Mouse (Mus musculus): ENCODE data around the gene Trim7. TPM values are rescaled to one million over a fixed set of nuclear protein-coding genes. Genes with fewer than 3 reads are reported as not detected.

Trim7 gene
- total RNA-seq, 2 experiments from 2014 or later, result 1.4 to 1.8 TPM

DNA sequence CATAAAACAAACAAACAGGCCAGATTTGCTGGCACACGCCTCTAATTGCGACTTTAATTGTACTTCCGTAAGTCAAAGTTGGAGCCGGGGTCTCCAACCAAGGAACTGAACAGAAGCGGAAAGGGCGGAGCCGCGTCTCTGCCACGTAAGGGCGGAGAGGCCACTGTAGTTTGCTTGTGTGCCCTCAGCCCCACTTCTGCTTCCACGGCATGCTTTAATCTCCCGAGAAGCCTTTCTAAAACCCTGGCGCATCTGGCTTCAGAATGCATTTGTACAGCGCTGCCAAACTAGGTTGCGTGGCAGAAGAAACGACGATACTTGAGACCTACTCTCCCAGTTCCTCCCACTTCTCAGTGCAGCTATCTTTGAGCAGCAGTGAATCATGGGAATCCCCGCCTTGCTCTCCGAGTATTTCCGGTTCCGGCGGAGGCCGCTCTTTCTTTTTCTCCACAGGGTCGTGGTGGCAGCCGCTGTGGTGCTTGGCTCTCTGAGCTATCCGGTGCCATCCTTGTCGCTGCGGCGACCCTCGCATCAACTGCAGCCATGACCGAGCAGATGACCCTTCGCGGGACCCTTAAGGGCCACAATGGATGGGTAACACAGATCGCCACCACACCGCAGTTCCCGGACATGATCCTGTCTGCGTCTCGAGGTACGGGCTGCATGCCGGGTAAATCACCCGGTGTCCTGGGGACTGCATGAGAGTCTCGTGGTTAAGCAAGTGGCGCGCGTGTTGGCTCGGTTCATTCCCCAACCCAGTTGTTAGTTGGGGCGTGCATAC, 25.8 kb upstream of the Trim7 start, which contains the start of gene Rack1:
Gene Rack1, plus strand, starts transcription at position 412 of the 781 bp plus-strand sequence.
- intact Hi-C loops (cut with DNase I), result no loop called here
- DNase-seq (ENCODE audit: low spot score in 2 of 2), result peak; percentile 88 to 89

DNA sequence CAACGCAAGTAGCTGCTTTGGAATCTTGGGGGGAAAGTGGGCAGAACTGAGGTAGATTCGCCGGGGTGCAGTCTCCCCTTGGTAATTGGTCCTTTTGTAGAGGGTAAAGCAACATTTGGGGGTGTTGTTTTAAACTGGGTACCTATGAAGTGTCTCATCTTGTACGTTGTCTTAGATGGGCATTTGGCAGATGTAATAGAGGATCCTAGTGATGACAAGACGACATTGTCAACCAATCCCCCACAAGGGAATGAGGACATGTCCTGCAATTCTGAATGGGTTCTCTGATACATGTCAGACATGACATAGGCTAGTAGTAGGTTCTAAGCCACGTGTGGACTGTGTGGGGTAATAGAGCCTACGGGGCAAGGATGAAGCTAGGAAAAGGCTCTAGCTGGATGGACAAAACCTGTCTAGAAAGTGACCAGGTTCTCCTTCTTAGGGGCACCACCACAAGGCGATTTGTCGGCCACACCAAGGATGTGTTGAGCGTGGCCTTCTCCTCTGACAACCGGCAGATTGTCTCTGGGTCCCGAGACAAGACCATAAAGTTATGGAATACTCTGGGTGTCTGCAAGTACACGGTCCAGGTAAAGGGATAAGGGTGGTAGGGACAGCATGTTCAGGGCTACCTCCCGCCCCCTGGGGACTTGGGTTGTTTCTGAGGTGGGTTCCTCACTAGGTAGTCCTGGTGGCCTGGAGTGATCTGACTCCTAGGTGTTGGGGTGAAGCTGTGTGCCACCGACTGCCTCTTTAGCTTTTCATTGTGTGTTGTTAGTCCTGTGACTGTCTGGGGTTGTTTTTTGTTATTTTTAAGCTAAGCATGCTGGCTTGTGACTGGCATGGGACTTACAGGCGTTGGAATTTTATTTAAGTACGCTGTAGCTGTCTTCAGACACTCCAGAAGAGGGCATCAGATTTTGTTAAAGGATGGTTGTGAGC, 23.8 kb upstream of the Trim7 start:
- intact Hi-C loops (cut with DNase I), result no loop called here
- DNase-seq (ENCODE audit: low spot score in 2 of 2), result no peak

DNA sequence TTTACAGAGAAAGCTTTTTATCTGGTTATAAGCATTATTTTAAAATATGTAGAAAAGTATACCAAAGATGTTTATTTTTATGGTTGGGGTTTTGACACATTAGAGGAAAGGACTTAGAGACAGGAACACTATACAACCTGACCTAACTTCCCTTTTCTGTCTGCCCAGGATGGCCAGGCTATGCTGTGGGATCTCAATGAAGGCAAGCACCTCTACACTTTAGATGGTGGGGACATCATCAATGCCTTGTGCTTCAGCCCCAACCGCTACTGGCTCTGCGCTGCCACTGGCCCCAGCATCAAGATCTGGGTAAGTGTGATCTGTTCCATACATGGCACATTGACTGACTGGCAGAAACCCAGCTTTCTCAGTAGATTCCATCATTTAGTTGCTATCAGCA, 22.0 kb upstream of the Trim7 start:
- intact Hi-C loops (cut with DNase I), result no loop called here

DNA sequence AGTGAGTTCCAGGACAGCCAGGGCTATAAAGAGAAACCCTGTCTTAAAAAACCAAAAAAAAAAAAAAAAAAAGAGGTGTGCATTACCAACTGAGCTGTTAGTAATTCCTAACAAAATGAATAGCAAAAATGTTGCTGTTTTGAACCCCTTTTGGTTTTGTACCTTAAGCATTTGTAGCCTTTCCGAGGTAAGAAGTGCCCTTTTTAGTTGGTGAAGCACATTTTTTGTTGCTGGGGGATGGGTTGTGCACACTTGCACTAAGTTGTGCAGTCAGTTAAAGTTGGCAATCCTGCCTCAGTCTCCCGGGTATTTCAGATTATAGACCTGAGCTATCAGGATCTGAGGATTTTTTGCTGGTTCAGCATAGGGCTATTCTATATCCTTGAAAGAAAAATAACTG, 21.0 kb upstream of the Trim7 start:
- intact Hi-C loops (cut with DNase I), result no loop called here
- no peak for DNase-seq (ENCODE audit: low spot score in 2 of 2)

More for the DNA sequence above, 22.0 kb upstream of the Trim7 start:
- no peak for DNase-seq (ENCODE audit: low spot score in 2 of 2)

DNA sequence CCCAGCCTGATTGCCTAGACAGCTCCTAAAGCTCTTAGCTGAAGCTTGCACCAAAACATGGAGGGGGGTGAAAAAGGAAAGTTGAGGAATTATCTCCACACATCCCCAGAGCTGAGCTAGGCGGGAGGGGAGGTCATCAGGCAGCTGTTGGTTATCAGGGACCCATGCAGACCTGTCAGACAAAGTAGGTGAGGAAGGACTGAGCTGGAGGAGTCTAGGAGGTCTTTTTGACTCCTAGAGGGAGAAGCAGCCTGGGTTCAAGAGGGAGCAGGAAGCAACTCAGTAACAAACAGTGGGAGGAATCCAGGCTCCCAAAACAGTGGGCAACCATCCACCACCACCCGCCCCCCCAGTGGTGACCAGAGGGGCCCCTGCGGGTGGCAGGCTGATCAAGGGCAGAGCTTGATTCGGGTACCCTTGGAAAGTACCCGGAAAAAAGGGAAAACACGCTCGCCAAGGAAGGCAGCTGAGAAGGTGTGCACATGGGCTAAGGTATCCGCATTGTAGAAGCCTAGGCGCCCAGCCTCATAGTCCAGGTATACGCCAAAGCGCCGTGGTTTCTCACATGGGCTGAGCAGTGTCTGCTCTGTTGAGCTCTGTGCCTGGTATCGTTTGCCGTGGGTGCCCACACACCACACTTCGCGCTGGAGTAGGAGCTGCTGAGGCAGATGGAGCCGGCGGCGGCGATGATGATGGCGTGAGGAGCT, 18.9 kb upstream of the Trim7 start:
- peak in 1 of 2 experiments; percentile 50 for DNase-seq (ENCODE audit: low spot score in 2 of 2)
- intact Hi-C loops (cut with DNase I), result no loop called here

DNA sequence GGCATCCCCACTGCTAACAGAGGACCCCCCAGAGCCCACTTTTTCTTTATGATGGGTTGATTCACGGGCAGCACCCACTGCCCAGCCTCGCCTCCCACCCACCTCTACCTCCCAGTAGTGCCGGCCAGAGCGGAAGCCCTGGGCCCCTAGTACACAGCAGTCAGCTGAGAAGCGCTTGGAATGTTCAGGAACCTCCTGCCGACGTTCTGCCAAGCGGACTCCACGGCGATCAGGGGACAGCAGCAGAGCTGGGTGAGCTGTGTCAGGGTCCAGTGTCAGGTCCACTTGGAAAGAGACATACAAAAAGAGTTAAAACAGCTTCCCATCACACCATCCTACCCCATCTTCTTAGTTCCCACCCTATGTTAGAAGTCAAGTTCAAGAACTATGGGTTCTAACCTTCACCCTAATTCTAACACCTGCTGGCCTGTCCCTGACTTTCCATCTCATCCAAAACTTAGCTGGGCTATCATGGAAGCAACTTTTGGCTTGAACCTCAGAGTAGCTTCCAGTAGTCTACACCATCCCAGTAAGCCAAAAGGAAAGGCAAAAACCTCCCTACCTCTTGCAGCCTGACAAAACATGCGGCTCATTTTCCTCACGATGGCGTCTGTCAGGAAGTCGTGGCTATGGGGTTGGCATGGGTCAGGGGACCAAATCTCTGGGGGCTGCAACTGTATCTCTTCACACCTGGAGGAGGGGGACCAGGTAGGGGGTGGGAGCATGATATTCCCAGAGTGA, 18.2 kb upstream of the Trim7 start:
- DNase-seq (ENCODE audit: low spot score in 2 of 2), result no peak
- intact Hi-C loops (cut with DNase I), result no loop called here

DNA sequence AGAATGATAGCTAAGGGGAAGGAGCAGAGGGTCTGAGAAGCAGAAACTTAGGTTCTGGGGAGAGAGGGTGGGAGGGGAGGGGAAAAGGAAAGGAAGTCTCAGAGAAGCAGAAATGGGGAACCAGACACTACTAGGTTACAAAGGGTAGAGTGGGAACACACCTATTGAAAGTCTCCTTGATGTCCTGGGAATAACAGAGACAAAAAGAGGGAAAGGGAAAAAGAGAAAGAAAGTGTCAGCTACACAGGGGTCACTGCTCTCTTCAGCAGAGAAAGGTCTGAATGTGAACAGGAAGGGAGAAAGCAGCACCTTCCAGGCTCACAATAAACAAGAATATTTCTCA, 17.7 kb upstream of the Trim7 start:
- no peak for DNase-seq (ENCODE audit: low spot score in 2 of 2)
- intact Hi-C loops (cut with DNase I), result no loop called here

DNA sequence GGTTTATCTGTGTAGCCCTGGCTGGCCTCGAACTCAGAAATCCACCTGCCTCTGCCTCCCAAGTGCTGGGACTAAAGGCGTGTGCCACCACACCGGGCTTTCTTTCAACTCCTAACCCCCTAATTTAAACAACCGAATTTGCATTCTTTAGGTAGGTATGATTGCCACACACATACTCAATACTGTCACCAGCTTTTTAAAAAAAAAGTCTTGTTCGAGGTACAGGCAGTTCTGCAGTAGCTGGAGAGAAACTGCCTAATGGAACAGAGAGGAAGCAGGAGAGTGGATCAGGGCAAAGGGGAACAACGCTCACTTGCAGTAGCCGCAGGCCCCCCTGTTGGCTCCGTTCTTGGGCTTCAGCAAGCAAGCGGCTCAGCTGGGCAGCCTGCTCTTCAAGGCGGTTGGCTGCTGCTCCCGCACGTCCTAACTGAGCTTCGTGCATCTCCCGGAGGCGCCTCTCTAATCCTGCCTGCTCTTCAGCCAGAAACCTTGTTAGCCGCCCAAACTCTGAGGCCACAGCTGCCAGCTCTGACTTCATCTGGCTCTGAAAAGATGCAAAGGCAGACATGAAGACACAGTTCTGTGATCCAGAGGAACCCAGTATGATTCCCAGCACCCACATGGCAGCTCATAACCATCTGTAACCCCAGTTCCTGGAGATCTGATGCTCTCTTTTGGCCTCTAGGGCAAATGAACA, 17.1 kb upstream of the Trim7 start:
- intact Hi-C loops (cut with DNase I), result no loop called here
- DNase-seq (ENCODE audit: low spot score in 2 of 2), result no peak

DNA sequence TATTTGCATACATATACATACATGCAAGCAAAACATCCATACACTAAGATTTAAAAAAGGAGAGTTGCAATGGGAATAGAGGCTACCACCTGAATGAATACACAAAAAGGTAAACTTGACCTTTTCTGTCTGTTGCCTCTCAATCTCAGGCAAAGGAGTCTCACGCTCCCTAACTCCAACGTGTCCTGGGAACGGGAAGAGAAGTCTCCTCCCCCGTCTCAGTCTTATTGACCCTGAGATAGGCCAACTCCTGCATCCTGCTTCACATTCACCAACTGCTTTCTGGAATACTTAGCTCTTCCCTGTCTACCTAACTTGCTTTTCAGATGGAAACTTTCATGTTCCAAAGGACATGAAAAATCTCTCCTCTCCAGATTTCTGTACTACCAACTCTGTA, 16.5 kb upstream of the Trim7 start:
- intact Hi-C loops (cut with DNase I), result no loop called here
- DNase-seq (ENCODE audit: low spot score in 2 of 2), result no peak

DNA sequence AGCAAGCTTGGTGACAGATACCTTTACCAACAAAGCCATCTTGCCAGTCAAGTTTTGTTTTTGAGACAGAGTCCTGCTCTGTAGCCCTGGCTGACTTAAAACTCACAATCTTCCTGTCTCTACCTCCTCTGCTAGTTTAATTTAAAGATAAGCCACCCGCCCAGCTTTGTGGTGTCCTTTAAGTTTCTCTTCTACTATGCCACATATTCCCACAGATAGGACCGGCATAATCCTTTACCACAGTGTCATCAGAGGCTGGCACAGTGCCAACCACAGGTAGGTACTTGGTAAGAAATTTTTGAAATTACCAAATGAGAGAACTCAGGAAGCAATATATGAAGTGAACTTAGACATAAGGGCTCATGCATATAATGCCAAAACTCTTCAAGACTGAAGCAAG, 15.8 kb upstream of the Trim7 start:
- intact Hi-C loops (cut with DNase I), result loop anchor here (10.0 kb wide), 2 partner anchors 395 to 435 kb away; partner anchors contain the start of genes Mgat1 and Zfp62
- no peak for DNase-seq (ENCODE audit: low spot score in 2 of 2)

DNA sequence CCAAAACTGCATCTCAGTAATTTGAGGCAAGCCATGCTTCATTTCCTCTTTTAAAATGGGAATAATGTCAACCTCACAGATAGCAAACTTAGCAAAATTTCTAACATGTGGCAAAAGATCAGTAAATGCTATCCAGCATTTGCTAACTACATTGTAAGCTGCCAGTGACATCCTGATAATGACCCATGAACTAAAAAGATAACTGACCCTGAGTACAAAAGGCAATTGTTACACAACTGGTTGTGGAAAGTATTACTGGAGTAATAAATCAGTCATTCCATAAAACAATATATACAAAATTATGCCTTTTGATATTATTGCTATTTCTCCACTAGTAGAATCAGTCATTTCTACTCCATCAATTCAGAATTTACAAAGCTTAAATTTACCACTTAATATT, 12.2 kb upstream of the Trim7 start:
- DNase-seq (ENCODE audit: low spot score in 2 of 2), result no peak
- intact Hi-C loops (cut with DNase I), result loop anchor here (10.0 kb wide), 2 partner anchors 391 to 431 kb away; partner anchors contain the start of genes Mgat1 and Zfp62

DNA sequence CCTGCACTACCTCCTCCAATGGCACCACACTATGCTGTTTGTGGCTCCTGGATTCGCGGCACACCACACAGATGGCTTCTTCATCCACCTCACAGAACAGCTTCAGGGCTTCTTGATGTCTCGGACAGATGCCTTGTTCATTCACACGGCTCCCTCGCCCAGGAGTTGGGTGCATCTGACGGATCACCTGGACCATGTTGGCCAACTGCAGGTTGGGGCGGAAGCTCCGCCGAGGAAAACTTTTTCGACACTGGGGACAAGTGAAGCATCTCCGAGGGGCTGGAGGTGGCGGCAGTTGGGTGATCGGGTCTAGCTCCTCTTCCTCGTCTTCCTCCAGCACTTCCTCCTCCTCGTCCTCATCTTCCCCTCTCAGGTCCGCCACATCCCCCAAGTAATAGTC, 10.1 kb upstream of the Trim7 start:
- no peak for DNase-seq (ENCODE audit: low spot score in 2 of 2)
- intact Hi-C loops (cut with DNase I), result loop anchor here (10.0 kb wide), 2 partner anchors 389 to 429 kb away; partner anchors contain the start of genes Mgat1 and Zfp62

DNA sequence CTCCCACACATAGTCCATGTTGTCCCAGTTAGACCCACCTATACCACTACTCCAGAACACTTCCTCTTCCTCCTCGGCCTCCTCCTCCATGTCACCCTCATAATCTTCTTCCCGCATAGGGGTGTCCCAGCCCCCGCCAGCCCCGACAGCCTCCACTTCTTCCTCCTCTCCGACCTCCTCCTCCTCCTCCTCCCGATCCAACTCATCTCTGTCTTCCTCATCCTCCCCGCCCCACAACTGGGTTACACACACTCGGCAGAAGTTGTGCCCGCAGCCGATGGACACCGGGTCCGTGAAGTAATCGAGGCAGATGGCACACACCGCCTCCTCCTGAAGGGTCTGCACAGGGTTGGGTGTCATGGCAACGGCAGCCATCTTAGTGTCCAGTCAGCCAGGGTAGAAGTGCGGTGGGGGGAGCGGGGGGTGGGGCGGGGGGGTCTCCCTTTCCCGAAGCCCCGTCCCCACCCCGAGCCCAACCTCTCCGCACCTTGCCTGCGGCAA, 9.6 kb upstream of the Trim7 start:
- intact Hi-C loops (cut with DNase I), result loop anchor here (10.0 kb wide), 2 partner anchors 388 to 428 kb away; partner anchors contain the start of genes Mgat1 and Zfp62
- DNase-seq (ENCODE audit: low spot score in 2 of 2), result peak; percentile 45 to 69

DNA sequence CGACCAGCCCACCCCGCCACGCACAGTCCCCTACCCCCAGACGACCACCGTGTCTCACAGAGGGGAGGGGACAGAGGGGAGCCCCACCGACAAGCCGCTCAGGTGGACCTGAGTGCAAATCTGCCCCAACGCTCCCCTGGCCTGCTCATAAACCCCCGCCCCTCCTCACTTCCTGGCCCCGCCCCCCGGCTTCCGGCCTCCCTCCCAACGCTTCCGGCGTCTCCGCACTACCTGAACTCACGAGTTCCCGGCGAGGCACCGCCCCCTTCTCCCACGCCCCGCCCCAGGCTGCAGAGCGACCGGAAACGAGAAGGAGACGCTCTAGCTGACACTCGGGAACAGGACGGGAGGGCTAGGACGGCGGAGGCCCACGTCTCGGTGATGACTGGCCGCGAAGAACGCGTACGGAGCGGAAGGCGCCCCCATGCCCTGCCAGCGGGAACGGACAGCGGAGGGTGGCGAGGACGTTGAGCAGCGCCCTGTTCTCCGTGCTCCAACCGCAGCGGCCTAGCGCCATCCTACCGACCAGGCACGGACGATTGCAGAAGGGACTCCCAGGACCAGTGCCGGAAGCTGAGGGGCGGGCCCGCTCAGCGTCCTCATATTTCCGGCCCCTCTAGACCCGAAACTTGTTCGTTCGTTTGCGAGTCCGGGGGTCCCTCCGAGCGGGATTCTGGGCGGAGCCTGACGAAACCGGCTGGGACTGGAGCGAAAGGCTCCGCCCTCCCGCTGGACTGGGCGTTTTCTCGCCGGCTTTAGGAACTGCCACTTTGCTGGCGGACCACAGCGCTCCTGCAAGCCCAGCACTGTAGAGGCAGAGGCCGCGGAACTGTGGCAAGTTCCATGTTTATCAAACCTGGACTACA, 8.9 kb upstream of the Trim7 start, which contains the start of gene Trim41:
Gene Trim41, minus strand, starts transcription at position 554 of the 866 bp plus-strand sequence.
- intact Hi-C loops (cut with DNase I), result loop anchor here (10.0 kb wide), 2 partner anchors 388 to 428 kb away; partner anchors contain the start of genes Mgat1 and Zfp62
- DNase-seq (ENCODE audit: low spot score in 2 of 2), result peak; percentile 98 to 99

DNA sequence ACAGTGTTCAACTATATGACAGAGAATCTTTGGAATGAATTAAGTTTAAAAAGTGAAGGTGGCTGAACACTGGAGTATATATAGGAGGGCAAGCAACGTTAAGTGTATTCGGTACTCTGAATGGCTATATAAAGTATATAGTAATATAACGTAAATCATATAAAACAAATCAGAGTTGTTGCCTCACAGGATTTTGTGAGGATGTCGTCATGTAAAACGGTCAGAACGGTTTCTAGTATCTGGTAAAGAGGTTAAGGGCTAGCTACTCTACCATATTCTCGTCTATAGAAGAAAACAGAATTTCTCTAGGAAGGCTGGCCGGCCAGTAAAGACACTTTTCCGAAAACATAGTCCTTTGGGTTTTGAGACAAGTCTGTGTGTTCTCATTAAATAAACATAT, 8.1 kb upstream of the Trim7 start:
- intact Hi-C loops (cut with DNase I), result loop anchor here (2.0 to 10.0 kb wide), 4 partner anchors 17 to 427 kb away; partner anchors contain the start of genes Mgat1 and Zfp62
- no peak for DNase-seq (ENCODE audit: low spot score in 2 of 2)

DNA sequence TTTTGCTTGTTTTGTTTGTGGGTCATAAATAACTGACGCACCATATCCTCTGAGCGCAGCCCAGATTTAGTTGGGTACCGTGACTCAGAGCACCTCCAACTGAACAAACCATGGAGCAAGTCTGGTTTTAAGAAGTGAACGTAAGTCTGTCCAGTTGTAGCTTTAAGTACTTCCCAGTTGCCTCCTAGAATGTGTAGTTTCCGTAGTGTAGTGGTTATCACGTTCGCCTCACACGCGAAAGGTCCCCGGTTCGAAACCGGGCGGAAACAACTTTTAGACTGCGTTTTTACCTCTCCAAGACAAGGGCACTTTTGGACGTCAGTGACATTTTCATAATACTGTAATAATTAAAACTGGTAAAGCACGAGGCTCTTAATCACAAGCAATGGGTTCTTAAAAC, 7.6 kb upstream of the Trim7 start:
- intact Hi-C loops (cut with DNase I), result loop anchor here (2.0 to 10.0 kb wide), 4 partner anchors 16 to 426 kb away; partner anchors contain the start of genes Mgat1 and Zfp62
- DNase-seq (ENCODE audit: low spot score in 2 of 2), result peak; percentile 86 to 94
